Mouse (Mus musculus) retina, embryonic 14.5 days (tissue): ENCODE measurements around the gene Gm6337.
"Not testable (repeated sequence)": the region's sequence is repeated elsewhere in the genome, so short reads cannot be mapped to it uniquely, and the experiment has no call there.

Experiments used
- DNase-seq: peaks from one replicate; pipeline ENCODE4 v3.0.0-alpha.2; 2015; ENCODE audit warnings: low spot score

The Gm6337 gene

DNA sequence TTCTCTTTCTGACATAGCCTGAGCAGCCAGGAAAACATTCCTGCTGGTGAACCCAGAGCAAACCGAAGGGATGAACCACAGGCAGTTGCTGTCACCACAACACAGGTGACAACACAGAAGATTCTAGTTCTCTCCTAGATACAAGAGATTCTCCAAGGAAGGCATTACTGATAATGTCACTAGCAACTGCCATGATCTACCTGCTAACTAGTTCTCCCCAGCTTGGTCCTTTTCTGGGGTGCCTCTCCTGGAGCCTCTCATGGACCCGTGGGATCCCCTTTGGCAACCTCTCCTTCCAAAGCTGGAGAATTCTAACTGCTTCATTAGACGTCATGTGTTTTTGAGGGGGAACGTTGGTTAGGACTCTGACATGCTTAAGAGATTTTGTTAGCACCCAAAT, at the start of gene Gm6337:
TSS of gene Gm6337 (minus strand) at position 101 of the 400 bp plus-strand sequence.
- DNase-seq, result not testable (repeated sequence)

DNA sequence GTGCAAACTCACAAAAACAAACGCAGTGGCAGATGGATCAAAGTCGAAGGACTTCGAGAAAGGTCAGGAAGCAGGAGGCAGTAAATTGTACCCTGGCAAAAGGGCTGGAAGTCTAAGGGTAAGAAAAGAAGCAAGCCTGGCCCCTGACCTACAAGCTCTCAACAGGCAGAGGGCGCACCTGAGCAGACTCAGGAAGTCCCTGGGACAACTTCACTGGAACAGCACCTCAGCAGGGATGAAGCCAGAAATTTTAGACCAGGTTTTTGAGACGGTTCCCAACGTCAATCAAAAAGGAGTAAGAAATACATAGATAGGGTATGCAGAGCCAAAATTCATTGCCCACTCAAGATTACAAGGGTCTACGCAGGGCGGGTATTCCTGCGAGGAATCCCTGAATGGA, 49.4 kb upstream of the Gm6337 start:
- DNase-seq, result peak; percentile 49

DNA sequence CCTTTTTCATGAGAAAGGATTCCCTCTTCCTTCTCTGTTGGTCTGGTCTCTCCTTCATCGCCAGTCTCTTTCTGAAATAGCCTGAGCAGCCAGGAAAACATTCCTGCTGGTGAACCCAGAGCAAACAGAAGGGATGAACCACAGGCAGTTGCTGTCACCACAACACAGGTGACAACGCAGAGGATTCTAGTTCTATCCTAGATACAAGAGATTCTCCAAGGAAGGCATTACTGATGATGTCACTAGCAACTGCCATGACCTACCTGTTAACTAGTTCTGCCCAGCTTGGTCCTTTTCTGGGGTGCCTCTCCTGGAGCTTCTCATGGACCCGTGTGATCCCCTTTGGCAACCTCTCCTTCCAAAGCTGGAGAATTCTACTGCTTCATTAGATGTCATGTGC, 35.8 kb upstream of the Gm6337 start, which contains the start of gene Gm8206:
TSS of gene Gm8206 (minus strand) at position 101 of the 400 bp plus-strand sequence.
- not testable (repeated sequence) for DNase-seq
